Mouse (Mus musculus) left cerebral cortex, postnatal 14 days (tissue): ENCODE data around the gene Snip1. TPM values are rescaled to one million over a fixed set of nuclear protein-coding genes. Genes with fewer than 3 reads are reported as not detected.

Source experiments
- DNase-seq, 2 experiments: peaks; one replicate each; pipeline ENCODE4 v3.0.0; 2021 to 2022; ENCODE audit warnings: low spot score in 2 of 2, mixed read lengths in 1 of 2
- intact Hi-C: fragments of 180-260 bp; cut with DNase I; formaldehyde crosslinking; loops from one replicate; pipeline ENCODE4 v1.15.1; 2025
- long read RNA-seq, 2 experiments: library from polyadenylated mRNA; stranded (forward); transcript quantifications; one replicate each; pipeline ENCODE4 v2.0.0; 2021
- total RNA-seq, 2 experiments: library from RNA; stranded (reverse); gene quantifications; 2 replicates each; pipeline ENCODE4 v1.2.3; 2021

Snip1 gene
- total RNA-seq: 10 to 100 TPM; 10.9 to 12.5 TPM
- long read RNA-seq, experiment 1, partial matches to known transcripts: 1 of 5 reads
- long read RNA-seq, experiment 1, other reads (novel, unspliced or antisense): 0 of 5 reads
- long read RNA-seq, experiment 2, transcript Snip1-201 (4 exons, 2,345 nt): major isoform, 9 of 11 reads
- long read RNA-seq, experiment 2, partial matches to known transcripts: 1 of 11 reads
- long read RNA-seq, experiment 2, other reads (novel, unspliced or antisense): 1 of 11 reads

DNA sequence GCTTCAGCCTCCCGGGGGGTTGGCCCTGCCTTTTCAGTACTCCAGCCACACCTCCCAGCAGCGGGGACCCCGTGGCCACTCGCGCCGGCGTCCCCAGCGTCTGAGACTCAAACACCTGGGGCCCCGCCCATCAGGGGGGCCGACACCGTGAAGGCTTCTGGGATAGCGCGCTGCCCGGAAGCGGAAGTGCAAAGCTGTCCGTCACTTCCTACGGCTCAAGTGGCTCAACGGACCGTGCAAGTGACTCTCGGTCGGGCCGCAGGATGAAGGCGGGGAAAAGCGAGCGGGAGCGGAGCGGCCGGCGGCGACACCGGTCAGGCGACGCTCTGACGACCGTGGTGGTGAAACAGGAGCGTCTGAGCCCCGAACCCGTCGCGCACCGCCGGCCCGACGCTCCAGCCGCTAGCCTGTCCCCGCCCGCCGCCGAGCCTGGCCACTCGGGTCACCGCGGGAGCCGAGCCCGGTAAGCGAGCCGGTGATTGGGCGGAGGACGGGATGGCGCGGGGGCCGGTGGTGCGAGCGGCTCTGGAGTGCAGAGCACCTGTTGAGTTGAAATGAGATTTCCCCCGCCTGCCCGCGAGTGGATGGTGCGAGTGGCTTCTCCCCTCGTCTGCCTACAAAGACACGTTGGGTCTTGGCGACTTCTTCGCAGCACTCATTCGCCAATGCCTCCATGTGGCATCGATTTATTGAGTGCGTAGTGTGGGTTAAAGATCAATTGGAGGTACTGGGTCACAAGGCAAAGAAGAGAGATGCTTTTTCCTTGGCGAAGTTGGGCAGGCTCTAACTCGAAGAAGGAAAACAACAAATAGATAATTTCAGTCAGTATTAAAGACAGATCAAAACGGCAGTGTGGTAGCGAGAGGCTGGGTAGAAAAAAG, at the start of gene Snip1:
TSS of gene Snip1 (plus strand) at position 183 of the 881 bp plus-strand sequence.
- DNase-seq: peak; percentile 91 to 95
- intact Hi-C loops: loop anchor here (2.0 kb wide), 1 partner anchor 18 kb away; the partner anchor contains the start of gene Meaf6

- intact Hi-C loops: no loop called here
- no peak for DNase-seq
Observed at GRCm38 (mm10) chr4:125017431-125017830, 49.0 kb upstream of the Snip1 start.

- intact Hi-C loops: no loop called here
Observed at GRCm38 (mm10) chr4:125020780-125021538, 45.5 kb upstream of the Snip1 start.

GRCm38 (mm10) chr4:125029891-125030614, 36.4 kb upstream of the Snip1 start:
- intact Hi-C loops: no loop called here
- DNase-seq: peak; percentile 91 to 93

More at GRCm38 (mm10) chr4:125020780-125021538, 45.5 kb upstream of the Snip1 start:
- DNase-seq: peak; percentile 7 to 44

GRCm38 (mm10) chr4:125034341-125034740, 32.1 kb upstream of the Snip1 start:
- DNase-seq: no peak
- intact Hi-C loops: no loop called here

GRCm38 (mm10) chr4:125044454-125044853, 22.0 kb upstream of the Snip1 start:
- no peak for DNase-seq
- intact Hi-C loops: no loop called here

DNA sequence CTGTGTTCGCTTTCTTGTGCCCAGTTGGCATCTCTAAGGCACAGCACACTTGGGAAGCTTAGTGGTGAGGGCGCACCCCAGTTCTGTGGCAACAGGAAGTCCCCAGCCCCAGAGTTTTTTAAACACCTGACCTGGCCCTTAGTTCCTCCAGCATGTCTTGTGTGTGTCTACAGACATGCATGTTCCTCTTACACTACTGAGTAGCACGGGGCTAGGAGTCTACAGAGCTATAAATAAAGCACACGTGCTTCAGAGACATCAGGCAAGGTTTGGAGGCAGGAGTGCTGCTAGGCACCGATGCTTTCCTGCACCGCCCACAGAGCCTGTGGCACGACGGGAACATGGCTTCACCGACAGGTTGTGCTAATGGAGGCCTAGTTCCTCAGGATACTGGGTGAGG, 11.1 kb upstream of the Snip1 start:
- intact Hi-C loops: no loop called here

GRCm38 (mm10) chr4:125056476-125056875, 10.0 kb upstream of the Snip1 start:
- no peak for DNase-seq
- intact Hi-C loops: no loop called here

More for the DNA sequence above, 11.1 kb upstream of the Snip1 start:
- peak; percentile 7 to 78 for DNase-seq

GRCm38 (mm10) chr4:125057273-125057672, 9.2 kb upstream of the Snip1 start:
- no peak for DNase-seq
- intact Hi-C loops: no loop called here

DNA sequence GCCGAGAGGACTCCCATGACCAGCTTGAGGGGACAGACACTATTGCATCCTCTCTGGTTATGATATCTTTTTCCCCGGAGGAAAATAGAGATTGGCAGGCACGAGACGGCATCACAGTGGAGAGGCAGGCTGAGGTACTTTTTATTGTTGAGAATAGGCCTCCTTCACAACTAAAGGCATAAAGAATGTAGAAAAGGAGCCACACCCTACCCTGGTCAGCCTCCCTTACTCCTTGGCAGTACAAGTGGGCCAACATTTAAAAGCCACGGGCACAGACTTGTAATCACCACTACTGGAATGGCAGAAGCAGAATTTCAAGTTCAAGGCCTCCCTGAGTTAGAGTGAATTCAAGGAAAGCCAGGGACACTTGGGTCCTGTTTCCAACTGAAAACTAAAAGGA, 8.4 kb upstream of the Snip1 start:
- intact Hi-C loops: no loop called here
- DNase-seq: no peak

DNA sequence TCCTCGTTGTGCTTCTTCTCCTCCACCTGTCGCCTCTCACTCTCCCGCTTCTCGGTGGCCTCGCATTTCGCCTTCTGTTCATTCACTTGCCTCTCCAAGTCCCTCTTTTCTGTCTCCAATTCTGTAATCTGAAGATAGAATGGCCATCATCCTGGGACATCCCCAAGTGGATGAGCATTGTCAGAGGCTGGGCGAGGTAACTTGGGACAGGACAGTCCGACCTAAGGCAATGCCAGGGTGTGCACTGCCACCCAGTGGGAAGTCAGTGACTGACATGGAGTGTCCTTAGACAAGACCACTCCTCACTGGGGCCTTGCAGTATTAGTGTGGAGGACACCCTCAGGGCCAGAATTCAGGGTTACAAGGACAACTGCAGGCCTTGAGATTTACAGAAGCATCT, 7.4 kb upstream of the Snip1 start:
- intact Hi-C loops: loop anchor here (1.0 kb wide), 1 partner anchor 116 kb away; no protein-coding TSS in a partner anchor
- peak; percentile 63 to 68 for DNase-seq

GRCm38 (mm10) chr4:125063829-125064228, 2.6 kb upstream of the Snip1 start:
- DNase-seq: no peak
- intact Hi-C loops: no loop called here

DNA sequence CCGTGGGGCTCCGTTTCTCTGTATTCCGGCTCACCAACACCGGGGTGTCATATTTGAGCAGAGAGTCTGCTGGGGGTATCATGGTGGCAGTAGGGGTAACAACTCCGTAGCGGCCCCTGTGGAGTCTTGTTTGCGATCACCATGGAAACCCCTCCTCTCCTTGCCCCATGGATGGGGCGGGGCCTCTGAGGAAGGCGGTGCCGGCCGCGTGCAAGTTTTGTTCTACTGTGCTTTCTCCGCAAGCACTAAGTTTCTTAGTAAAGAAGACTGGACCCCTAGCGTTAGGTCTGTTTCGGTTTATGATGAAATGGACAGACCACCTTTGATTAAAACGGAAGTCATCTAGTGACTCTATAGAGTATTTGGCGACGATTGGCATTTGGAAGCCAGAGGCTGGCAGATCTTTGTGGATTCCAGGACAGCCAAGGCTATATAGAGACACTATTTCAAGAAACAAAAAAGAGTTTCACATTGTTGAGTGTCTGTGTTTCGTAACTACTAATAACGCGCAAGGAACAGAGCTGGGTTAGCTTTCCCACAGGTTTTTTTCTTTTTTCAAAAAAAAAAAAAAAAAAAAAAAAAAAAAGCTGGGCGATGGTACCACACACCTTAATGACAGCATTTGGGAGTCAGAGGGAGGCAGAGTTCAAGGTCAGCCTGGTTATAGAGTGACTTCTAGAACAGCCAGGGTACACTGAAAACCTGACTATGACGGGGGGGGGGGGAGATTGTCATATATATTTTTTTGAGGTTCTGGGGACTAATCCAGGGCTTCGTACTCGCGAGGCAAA, 760 bp upstream of the Snip1 start, which contains the start of gene Dnali1:
TSS of gene Dnali1 (minus strand) at position 187 of the 791 bp plus-strand sequence.
- intact Hi-C loops: loop anchor here (2.0 kb wide), 1 partner anchor 19 kb away; the partner anchor contains the start of gene Meaf6
- DNase-seq: peak in 1 of 2 experiments; percentile 26

DNA sequence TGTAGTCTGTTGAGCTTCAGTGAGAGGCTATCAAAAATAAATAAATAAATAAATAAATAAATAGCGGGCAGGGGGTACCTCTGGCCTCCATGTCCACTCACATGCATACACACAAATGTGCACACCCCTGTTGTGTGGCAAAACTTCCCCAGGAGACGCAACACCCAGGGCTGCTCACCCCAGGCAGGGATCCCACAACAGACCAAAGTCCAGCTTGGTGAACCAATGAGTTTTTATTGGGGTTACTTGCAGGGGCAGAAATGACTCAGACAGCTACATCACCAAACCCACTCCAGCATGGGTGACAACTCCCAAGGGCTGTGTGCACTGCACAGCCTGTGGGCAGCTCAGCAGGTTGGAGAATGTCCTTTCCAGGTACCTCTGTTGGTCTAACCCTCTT, 11.2 kb downstream of the Snip1 start:
- intact Hi-C loops: no loop called here
- no peak for DNase-seq

DNA sequence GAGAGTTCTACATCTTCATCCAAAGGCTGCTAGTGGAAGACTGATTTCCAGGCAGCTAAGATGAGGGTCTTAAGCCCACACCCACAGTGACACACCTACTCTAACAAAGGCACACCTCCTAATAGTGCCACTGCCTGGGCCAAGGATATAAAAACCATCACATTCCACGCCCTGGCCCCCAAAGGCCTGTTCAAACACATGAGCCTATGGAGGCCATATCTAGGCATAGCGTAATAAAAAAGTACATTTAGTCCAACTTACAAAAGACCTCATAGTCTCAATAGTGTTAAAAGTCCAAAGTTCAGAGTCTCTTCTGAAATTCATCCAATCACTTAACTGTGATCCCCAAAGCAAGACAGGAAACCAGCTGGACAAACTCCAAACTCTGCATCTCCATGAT, 12.2 kb downstream of the Snip1 start:
- no peak for DNase-seq
- intact Hi-C loops: no loop called here

DNA sequence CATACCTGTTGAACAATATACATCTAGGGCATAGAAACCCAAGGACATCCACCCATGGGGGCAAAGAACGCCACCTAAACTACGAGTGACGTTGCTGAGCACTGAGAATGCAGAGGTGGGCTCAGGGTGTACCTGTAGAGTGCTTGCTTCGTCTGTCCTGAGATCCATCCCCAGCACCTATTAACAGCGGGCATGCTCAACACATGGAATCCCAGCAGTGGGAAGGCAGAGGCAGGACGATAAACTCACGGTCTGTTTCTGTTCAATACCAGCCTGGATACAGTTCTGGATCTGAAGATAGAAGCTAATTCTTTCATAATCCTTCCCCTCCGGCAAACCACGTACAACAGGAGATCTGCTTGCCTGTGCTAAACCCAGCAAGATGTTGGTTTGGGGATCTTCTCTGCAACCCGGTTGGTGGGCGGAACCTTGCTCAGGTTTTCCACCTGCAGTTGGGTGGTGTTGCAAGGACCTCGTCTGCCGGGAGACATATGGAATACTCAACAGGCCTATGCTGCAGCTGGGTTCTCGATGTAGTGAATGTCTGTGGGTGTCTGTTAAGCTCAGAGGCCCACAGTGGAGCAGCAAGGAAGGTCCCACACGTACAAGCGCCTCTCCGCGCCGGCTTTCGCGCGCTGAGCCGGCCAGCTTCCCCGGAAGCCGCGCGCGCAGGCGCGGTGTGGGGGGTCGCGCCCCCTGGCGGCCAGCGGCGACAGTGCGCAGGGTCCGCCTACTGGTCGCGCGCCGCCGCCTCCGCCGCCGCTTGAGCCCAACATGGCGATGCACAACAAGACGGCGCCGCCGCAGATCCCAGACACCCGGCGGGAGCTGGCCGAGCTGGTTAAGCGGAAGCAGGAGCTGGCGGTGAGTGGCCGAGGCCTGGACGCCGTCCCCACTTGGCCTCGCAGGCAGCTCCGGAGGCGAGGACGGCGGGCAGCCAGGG, 18.2 kb downstream of the Snip1 start, which contains the start of gene Meaf6:
TSS of gene Meaf6 (plus strand) at position 732 of the 943 bp plus-strand sequence.
- intact Hi-C loops: loop anchor here (2.0 kb wide), 1 partner anchor 18 kb away; the partner anchor contains the start of gene Snip1
- peak; percentile 92 to 95 for DNase-seq

DNA sequence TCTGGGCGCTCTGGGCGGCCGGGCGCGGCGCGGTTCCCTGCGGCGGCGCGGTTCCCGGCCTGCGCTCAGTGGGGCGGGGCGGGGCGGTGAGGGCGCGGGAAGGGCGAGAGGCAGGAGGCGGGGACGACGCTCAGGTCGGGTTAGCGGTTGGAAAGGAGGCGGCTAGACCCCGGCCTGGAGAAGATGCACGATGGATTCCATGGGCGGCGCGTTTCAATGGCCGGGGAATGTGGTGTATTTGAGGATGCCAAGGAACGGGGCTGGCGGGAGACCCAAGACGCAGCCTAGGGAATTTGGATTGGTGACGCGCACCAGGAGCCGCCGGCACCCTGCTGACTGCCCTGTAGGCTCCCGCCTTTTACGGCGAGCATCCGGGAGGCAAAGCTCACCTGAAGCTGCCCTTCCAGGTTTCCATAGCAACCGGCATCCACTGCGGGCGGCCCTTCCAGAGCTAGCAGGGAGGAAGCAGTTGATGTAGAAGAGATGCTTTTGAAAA, 18.9 kb downstream of the Snip1 start:
- peak; percentile 74 to 85 for DNase-seq
- intact Hi-C loops: loop anchor here (2.0 kb wide), 1 partner anchor 19 kb away; the partner anchor contains the start of gene Snip1
